Mouse (Mus musculus) kidney, adult 2 months (tissue): ENCODE data around the gene Tspan31. TPM values are rescaled to one million over a fixed set of nuclear protein-coding genes. Genes with fewer than 3 reads are reported as not detected.

Experiments used
- DNase-seq: peaks from one replicate; pipeline ENCODE4 v3.0.0; 2021
- H3K27ac ChIP-seq: fragments of 200-500 bp; 2 replicates; pipeline ENCODE4 v1.5.1; 2012; ENCODE audit warnings: low read depth, low read length, control low read depth, inconsistent platforms; ENCODE audit not compliant: insufficient read depth
- H3K27me3 ChIP-seq: fragments of 200-500 bp; replicated peaks from 2 replicates; pipeline ENCODE4 v1.6.1; 2012; ENCODE audit warnings: mild to moderate bottlenecking, moderate library complexity, low read length, inconsistent platforms; ENCODE audit not compliant: control insufficient read depth, insufficient read depth
- H3K36me3 ChIP-seq: fragments of 200-500 bp; 2 replicates; pipeline ENCODE4 v1.6.1; 2012; ENCODE audit warnings: mild to moderate bottlenecking, moderate library complexity, low read length, inconsistent platforms; ENCODE audit not compliant: control insufficient read depth, insufficient read depth
- H3K4me1 ChIP-seq: fragments of 200-500 bp; 2 replicates; pipeline ENCODE4 v1.6.1; 2011; ENCODE audit warnings: low read length; ENCODE audit not compliant: control insufficient read depth, insufficient read depth
- H3K4me3 ChIP-seq: fragments of 200-500 bp; 2 replicates; pipeline ENCODE4 v1.5.1; 2011; ENCODE audit warnings: mild to moderate bottlenecking, low read depth, low read length, control low read depth; ENCODE audit not compliant: insufficient read depth
- CTCF ChIP-seq: fragments of 200-500 bp; conservative IDR thresholded peaks from 2 replicates; pipeline ENCODE4 v1.5.1; 2011; ENCODE audit warnings: low read depth, mild to moderate bottlenecking, control low read depth, low read length, moderate library complexity, mixed read lengths; ENCODE audit not compliant: insufficient read depth, insufficient read length
- POLR2A ChIP-seq: fragments of 200-500 bp; IDR thresholded peaks from one replicate; pipeline ENCODE4 v1.6.1; 2011; ENCODE audit warnings: low read depth, low read length, control low read depth
- WGBS: fragments of 180-500 bp; shearing (Covaris S2); methylation state at CpG from one replicate; pipeline ENCODE4 v1.1.7; 2018; 5-methylcytosine and 5-hydroxymethylcytosine counted together
- polyA plus RNA-seq: library from polyadenylated mRNA; depleted of rRNA; stranded (reverse); fragments of >200 nt; gene quantifications from 2 replicates; pipeline ENCODE4 v1.2.3, GENCODE M21; 2012; rRNA removed

Gene Tspan31
- 102 and 117 TPM in 2 replicates for polyA plus RNA-seq

DNA sequence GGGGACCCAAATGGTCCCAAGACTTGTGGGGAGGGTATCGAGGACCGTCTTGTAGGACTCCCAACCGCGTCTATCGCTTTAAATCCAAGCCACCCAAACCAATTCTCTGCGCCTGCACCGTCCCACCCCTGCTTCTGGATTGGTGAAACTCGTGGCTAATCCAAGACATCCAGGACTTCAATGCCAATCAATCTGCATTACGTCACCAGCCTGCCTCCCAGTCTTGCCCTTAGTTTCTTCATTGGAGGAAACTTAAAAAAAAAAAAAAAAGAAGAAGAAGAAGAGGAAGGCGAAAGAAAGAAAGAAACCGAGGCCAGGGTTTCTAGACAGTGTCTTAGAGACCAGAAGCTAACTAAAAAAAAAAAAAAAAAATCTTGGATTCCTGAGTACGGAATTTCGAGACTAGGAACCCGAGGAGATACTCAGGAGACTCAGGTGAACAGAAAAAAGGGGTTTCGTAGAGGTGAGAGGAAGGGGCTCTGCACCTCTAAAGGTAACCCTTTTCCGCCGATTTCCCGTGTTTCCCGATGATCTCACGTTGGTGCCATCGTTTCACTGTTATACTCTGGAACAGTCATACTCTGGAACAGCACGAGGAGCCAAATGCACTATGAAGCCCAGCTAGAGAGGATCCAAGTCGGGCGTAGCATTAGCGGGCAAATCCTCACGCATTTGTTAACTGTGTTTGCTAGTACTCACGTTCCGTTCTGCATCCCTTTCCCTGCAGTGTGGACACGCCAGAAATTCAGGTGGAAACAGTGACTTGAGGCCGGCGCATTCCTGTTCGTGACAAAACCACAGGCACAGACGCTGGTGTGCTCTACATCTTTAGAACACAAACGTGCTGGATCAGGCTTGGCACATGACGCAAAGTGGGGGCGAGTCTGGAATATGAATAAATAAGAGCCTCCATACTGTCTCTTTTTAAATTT is at the start of gene Tspan31:
Gene Tspan31 (minus strand): TSS at position 75 of the 932 bp plus-strand sequence.
- no peaks in the 10 kb centered on the region; the same call in 1 of the 2 replicates for H3K4me1 ChIP-seq
- DNase-seq = peak; percentile 98
- H3K27ac ChIP-seq = peak within 1 kb of the TSS; percentile 71
- peaks cover 1% of the 10 kb centered on the region for H3K36me3 ChIP-seq
- WGBS = under 1% methylated on average over 36 of the region's 36 CpGs
- TF ChIP-seq POLR2A (peak; percentile 48), CTCF (no peak)
- H3K27me3 ChIP-seq = no peaks in the 10 kb centered on the region
- H3K4me3 ChIP-seq = peak within 1 kb of the TSS; percentile 86

DNA sequence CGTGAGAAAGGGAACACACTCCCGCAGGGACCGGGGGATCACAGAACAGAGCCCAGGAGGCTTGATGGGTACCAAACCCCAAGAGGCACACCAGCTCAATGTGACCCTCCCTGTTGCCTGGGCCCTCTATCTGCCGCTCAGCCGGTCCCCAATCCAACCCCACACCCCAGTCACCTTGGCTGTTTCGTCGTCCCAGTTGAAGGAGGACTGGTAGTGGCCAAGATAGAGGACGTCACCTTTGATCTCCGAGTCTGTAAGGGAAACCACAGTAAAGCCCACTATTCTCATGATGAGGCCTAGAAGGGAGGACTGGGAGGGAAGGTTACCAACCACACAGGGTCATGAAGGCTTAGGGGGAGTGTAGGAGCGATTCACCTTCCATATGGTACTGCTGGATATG is 49.2 kb upstream of the Tspan31 start:
- Histone ChIP-seq H3K27me3 (no peaks in the 10 kb centered on the region), H3K36me3 (peaks cover 2% of the 10 kb centered on the region), H3K4me3 (no peak overlapping the region), H3K4me1 (0 out of 2 replicates have a peak, but pooled peaks cover 3% of the 10 kb centered on the region), H3K27ac (no peak overlapping the region)
- 86% methylated on average over 10 of the region's 10 CpGs for WGBS
- TF ChIP-seq CTCF = no peak
- DNase-seq = no peak

DNA sequence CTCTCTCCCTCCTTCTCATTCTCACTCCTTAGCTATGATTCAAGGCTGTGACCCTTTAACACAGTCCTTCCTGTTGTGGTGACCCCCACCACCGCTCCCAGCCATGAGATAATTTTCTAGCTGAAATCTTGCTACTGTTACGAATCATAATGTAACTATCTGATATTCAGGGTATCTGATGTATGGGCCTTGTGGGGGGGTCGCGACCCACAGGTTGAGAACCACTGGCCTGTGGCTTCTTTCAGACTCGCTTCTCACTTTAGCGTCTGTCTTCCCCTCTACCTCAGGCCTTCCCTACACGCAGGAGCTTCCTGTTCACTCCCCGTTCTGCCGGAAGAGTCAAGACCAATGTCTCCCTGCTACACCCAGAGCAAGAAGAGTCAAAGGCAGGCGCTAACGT is 48.4 kb upstream of the Tspan31 start:
- H3K27me3 ChIP-seq = no peaks in the 10 kb centered on the region
- TF ChIP-seq CTCF (no peak), POLR2A (no peak)
- H3K27ac ChIP-seq = no peak overlapping the region
- DNase-seq = no peak
- WGBS = 87% methylated on average over 11 of the region's 11 CpGs
- H3K36me3 ChIP-seq = peaks cover 2% of the 10 kb centered on the region
- 0 out of 2 replicates have a peak, but pooled peaks cover 3% of the 10 kb centered on the region for H3K4me1 ChIP-seq
- no peak overlapping the region for H3K4me3 ChIP-seq

DNA sequence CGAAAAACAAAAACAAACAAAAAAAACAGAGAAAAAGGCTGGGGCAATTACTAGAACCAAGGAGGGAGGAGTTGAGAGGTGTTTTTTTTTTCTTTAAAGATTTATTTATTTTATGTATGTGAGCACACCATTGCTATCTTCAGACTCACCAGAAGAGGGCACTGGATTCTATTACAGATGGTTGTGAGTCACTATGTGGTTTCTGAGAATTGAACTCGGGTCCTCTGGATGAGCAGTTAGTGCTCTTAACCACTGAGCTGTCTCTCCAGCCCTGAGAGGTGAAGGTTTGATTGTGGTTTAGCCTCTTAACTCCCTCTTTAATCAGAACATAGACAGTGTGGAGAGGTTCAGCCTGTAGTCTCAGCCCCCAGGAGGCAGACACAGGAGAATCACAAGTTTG is 45.0 kb upstream of the Tspan31 start:
- TF ChIP-seq POLR2A (no peak), CTCF (no peak)
- no peaks in the 10 kb centered on the region for H3K27me3 ChIP-seq
- peaks cover 2% of the 10 kb centered on the region for H3K36me3 ChIP-seq
- H3K4me3 ChIP-seq = no peak overlapping the region
- WGBS = 78% methylated on average over 2 of the region's 2 CpGs
- DNase-seq = no peak
- no peaks in the 10 kb centered on the region for H3K4me1 ChIP-seq
- no peak overlapping the region for H3K27ac ChIP-seq

DNA sequence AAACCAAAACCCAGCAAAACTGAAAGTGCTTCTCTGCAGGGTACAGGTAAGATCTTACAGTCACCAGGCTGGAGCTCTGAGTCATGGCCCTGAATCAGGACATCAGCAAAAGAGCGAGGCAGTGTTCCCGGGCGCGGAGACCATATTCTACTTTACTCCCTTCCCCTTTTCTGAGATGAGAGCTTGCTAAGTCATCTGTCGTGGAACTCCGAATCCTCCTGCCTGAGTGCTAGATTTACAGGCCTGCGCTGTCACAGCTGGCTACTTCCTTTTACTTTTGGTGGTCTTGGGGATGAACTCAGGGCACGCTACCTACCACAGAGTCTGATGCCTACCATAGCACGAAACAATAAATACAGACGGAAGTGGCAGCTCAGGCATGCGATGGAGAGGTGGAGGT is 44.3 kb upstream of the Tspan31 start:
- H3K4me1 ChIP-seq = no peaks in the 10 kb centered on the region
- TF ChIP-seq POLR2A (no peak), CTCF (no peak)
- no peak overlapping the region for H3K27ac ChIP-seq
- peaks cover 2% of the 10 kb centered on the region for H3K36me3 ChIP-seq
- H3K4me3 ChIP-seq = no peak overlapping the region
- WGBS = 86% methylated on average over 11 of the region's 11 CpGs
- no peaks in the 10 kb centered on the region for H3K27me3 ChIP-seq
- no peak for DNase-seq

DNA sequence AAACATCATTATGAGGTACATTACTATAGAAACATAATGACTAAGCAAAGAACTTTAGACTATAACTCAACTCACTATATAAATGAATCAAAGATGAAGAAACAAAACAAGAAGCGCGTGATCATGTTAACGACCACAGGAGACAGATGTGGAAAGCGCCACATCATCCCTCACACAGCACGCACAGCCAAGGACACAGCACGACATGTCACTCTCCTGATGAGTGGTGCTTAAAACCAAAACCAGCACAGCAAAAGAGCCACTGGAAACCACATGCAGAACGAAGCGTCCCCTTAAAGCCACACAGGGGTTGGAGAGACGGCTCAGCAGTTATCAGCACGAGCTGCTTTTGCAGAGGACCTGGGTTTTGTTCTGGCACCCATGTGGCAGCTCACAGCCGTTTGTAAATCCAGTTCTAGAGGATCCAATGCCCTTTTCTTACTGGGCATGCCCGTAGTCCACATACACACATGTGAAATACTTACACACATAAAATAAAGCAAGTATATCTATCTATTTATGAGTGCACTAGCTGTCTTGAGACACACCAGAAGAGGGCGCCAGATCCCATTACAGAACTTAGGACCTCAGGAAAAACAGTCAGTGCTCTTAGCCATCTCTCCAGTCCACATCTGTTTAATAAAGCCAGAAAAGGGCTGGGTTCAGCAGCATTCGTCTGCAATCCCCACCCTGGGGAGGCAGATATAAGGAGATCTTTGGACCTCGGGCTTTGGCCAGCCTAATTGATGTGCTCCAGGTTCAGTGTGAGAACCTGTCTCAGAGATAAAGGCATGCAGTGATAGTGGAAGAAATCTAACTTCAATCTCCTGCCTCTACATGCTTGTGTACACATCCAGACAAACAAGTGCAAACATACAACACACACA is 41.2 kb upstream of the Tspan31 start:
- TF ChIP-seq POLR2A = no peak
- 0 out of 2 replicates have a peak, but pooled peaks have one; percentile 10 for TF ChIP-seq CTCF
- Histone ChIP-seq H3K36me3 (no peaks in the 10 kb centered on the region; the same call in 1 of the 2 replicates), H3K4me1 (no peaks in the 10 kb centered on the region), H3K27me3 (no peaks in the 10 kb centered on the region), H3K27ac (no peak overlapping the region), H3K4me3 (no peak overlapping the region)
- DNase-seq = no peak
- whole genome bisulfite sequencing = 90% methylated on average over 15 of the region's 15 CpGs
